In the genomic region with DNA sequence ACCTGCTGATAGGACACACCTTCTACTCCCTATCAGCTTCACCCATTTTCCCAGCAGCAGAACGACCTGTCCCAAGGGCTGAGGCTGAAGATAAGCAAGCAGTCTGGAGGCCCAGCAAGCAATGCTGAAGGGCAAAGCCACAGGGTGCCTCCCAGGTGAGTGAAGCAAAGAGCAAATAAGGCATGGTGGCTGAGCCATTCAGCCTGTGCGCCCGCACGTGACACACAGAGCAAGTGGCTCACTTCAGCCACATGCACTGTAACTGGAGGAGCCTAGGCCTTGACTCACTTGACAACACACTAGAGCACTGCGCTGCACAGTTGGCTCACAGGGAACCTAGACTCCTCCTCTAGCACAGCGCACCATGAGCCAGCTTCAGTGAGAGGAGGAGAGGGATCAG, we compare ENCODE assay signal across 11 mouse cellular contexts. TPM values are rescaled to one million over a fixed set of nuclear protein-coding genes. Genes with fewer than 3 reads are reported as not detected.
A peak's percentile ranks its signal among the peaks of the same experiment; 100 is the strongest.
DNase-seq lines count a peak whose midpoint lies in the region; ATAC-seq and TF ChIP-seq lines count a peak whose summit lies in the region.
"Had no signal": no experiment of that assay in that cellular context is flagged by ENCODE, and none has a peak within 500 bp of the region (broad histone marks: within the 10 kb centered on the region; RNA-seq: fewer than 3 reads in every experiment).

No protein-coding gene starts in this region.

- no peak overlapping the region for H3K27ac ChIP-seq in embryonic facial prominence, embryonic 11.5 days (replicated peaks; ENCODE audit: low read depth, low read length)
- H3K27ac ChIP-seq in embryonic facial prominence, embryonic 10.5 days (replicated peaks): no peak overlapping the region
- H3K27ac ChIP-seq in midbrain, embryonic 16.5 days (ENCODE audit: low read length): no peak overlapping the region
- H3K27ac ChIP-seq in midbrain, embryonic 14.5 days (replicated peaks; ENCODE audit: low read depth, low read length): no peak overlapping the region
- H3K27ac ChIP-seq in stomach, postnatal 0 days (replicated peaks): peak overlapping the region; percentile 50
- H3K27ac ChIP-seq in forebrain, embryonic 14.5 days (ENCODE audit: low read depth, low read length): no peak overlapping the region
- H3K27ac ChIP-seq: embryonic facial prominence, embryonic 15.5 days; limb, embryonic 15.5 days; neural tube, embryonic 13.5 days had no signal

- 78% methylated on average over 6 of the region's 6 CpGs for WGBS in embryonic facial prominence, embryonic 11.5 days
- WGBS in embryonic facial prominence, embryonic 10.5 days: 83% methylated on average over 6 of the region's 6 CpGs
- WGBS in midbrain, embryonic 16.5 days: 89% methylated on average over 6 of the region's 6 CpGs
- WGBS in midbrain, embryonic 14.5 days: 81% methylated on average over 6 of the region's 6 CpGs
- WGBS in lung, adult 2 months: 61% methylated on average over 6 of the region's 6 CpGs
- 38% methylated on average over 6 of the region's 6 CpGs for WGBS in stomach, postnatal 0 days
- 80% methylated on average over 6 of the region's 6 CpGs for WGBS in forebrain, embryonic 14.5 days

- intact Hi-C loops in left cerebral cortex, postnatal 10 days (cut with DNase I): no loop called here

- TF ChIP-seq CTCF in lung, adult 2 months (IDR thresholded peaks at IDR 0.05; ENCODE audit: insufficient read depth, low read length): no peak
- no peak for TF ChIP-seq CTCF in stomach, postnatal 0 days (IDR thresholded peaks at IDR 0.05; ENCODE audit: low read depth)

- H3K36me3 ChIP-seq in embryonic facial prominence, embryonic 11.5 days (replicated peaks; ENCODE audit: control insufficient read depth, insufficient read depth, low read depth, low read length): no peaks in the 10 kb centered on the region; the same call in none of the 2 replicates
- peaks cover 48% of the 10 kb centered on the region for H3K36me3 ChIP-seq in embryonic facial prominence, embryonic 10.5 days (replicated peaks)
- peaks cover 3% of the 10 kb centered on the region; the same call in 1 of the 2 replicates for H3K36me3 ChIP-seq in midbrain, embryonic 16.5 days (ENCODE audit: control insufficient read depth, insufficient read depth, low read length)
- peaks cover 27% of the 10 kb centered on the region for H3K36me3 ChIP-seq in midbrain, embryonic 14.5 days (ENCODE audit: control insufficient read depth, insufficient read depth, low read length)
- H3K36me3 ChIP-seq in stomach, postnatal 0 days (ENCODE audit: control insufficient read depth, insufficient read depth, low read length): peaks cover 8% of the 10 kb centered on the region; the same call in 1 of the 2 replicates
- peaks cover 12% of the 10 kb centered on the region; the same call in 1 of the 2 replicates for H3K36me3 ChIP-seq in forebrain, embryonic 14.5 days (ENCODE audit: control insufficient read depth, insufficient read depth, low read length)

- H3K27me3 ChIP-seq in embryonic facial prominence, embryonic 11.5 days (ENCODE audit: control insufficient read depth, insufficient read depth, low read length): no peaks in the 10 kb centered on the region
- H3K27me3 ChIP-seq in embryonic facial prominence, embryonic 10.5 days (replicated peaks; ENCODE audit: low read depth, poor library complexity, severe bottlenecking): no peaks in the 10 kb centered on the region
- H3K27me3 ChIP-seq in midbrain, embryonic 16.5 days (ENCODE audit: control insufficient read depth, insufficient read depth, low read depth, low read length): no peaks in the 10 kb centered on the region
- H3K27me3 ChIP-seq in midbrain, embryonic 14.5 days (ENCODE audit: control insufficient read depth, insufficient read depth, low read length): no peaks in the 10 kb centered on the region
- no peaks in the 10 kb centered on the region for H3K27me3 ChIP-seq in stomach, postnatal 0 days (ENCODE audit: control insufficient read depth, insufficient read depth, low read length)
- H3K27me3 ChIP-seq in forebrain, embryonic 14.5 days (replicated peaks; ENCODE audit: control insufficient read depth, insufficient read depth, low read length): no peaks in the 10 kb centered on the region
- H3K27me3 ChIP-seq: embryonic facial prominence, embryonic 15.5 days; limb, embryonic 15.5 days; neural tube, embryonic 13.5 days had no signal

- no peaks in the 10 kb centered on the region for H3K9me3 ChIP-seq in embryonic facial prominence, embryonic 11.5 days (replicated peaks; ENCODE audit: control insufficient read depth, low read length)
- no peaks in the 10 kb centered on the region for H3K9me3 ChIP-seq in embryonic facial prominence, embryonic 10.5 days
- H3K9me3 ChIP-seq in midbrain, embryonic 16.5 days (replicated peaks; ENCODE audit: control insufficient read depth, low read length, poor library complexity, severe bottlenecking): no peaks in the 10 kb centered on the region
- no peaks in the 10 kb centered on the region for H3K9me3 ChIP-seq in midbrain, embryonic 14.5 days (ENCODE audit: control insufficient read depth, low read length)
- H3K9me3 ChIP-seq in stomach, postnatal 0 days (ENCODE audit: control insufficient read depth, low read length): no peaks in the 10 kb centered on the region
- H3K9me3 ChIP-seq in forebrain, embryonic 14.5 days (replicated peaks; ENCODE audit: control insufficient read depth, low read length): no peaks in the 10 kb centered on the region
- H3K9me3 ChIP-seq: embryonic facial prominence, embryonic 15.5 days; limb, embryonic 15.5 days; neural tube, embryonic 13.5 days had no signal

- peak; percentile 24; the same call in 1 of the 2 replicates for TF ChIP-seq POLR2A in lung, adult 2 months (IDR thresholded peaks at IDR 0.05; ENCODE audit: borderline replicate concordance, extremely low read depth, low read depth, low read length)

- no peak for DNase-seq in embryonic facial prominence, embryonic 11.5 days (ENCODE audit: low spot score)
- DNase-seq in embryonic facial prominence, embryonic 10.5 days (ENCODE audit: low spot score): no peak
- DNase-seq in midbrain, embryonic 14.5 days: no peak
- peak; percentile 71 for DNase-seq in lung, adult 2 months
- DNase-seq in stomach, postnatal 0 days (ENCODE audit: low spot score): peak; percentile 92
- DNase-seq in forebrain, embryonic 14.5 days (ENCODE audit: low spot score): no peak
- DNase-seq in left cerebral cortex, postnatal 10 days (ENCODE audit: extremely low spot score in 1 of 2, low spot score in 2 of 2): no peak

- no peak overlapping the region for H3K9ac ChIP-seq in embryonic facial prominence, embryonic 11.5 days (replicated peaks; ENCODE audit: low read length)
- H3K9ac ChIP-seq in midbrain, embryonic 16.5 days (ENCODE audit: low read depth, low read length): no peak overlapping the region
- H3K9ac ChIP-seq in midbrain, embryonic 14.5 days (replicated peaks; ENCODE audit: low read length): no peak overlapping the region
- H3K9ac ChIP-seq in stomach, postnatal 0 days (ENCODE audit: low read length): no peak overlapping the region
- H3K9ac ChIP-seq in forebrain, embryonic 14.5 days (ENCODE audit: low read length): no peak overlapping the region
- H3K9ac ChIP-seq: embryonic facial prominence, embryonic 15.5 days; limb, embryonic 15.5 days; neural tube, embryonic 13.5 days had no signal

- no peaks in the 10 kb centered on the region for H3K4me1 ChIP-seq in embryonic facial prominence, embryonic 11.5 days (ENCODE audit: control insufficient read depth, insufficient read depth, low read length)
- peaks cover 26% of the 10 kb centered on the region for H3K4me1 ChIP-seq in embryonic facial prominence, embryonic 10.5 days
- H3K4me1 ChIP-seq in midbrain, embryonic 16.5 days (ENCODE audit: control insufficient read depth, insufficient read depth, low read length): peaks cover 9% of the 10 kb centered on the region
- peaks cover 2% of the 10 kb centered on the region; the same call in 1 of the 2 replicates for H3K4me1 ChIP-seq in midbrain, embryonic 14.5 days (ENCODE audit: control insufficient read depth, insufficient read depth, low read length)
- H3K4me1 ChIP-seq in lung, adult 2 months (ENCODE audit: control insufficient read depth, insufficient read depth, low read length): peaks cover 33% of the 10 kb centered on the region
- H3K4me1 ChIP-seq in stomach, postnatal 0 days (replicated peaks; ENCODE audit: control insufficient read depth, insufficient read depth): peaks cover 7% of the 10 kb centered on the region
- H3K4me1 ChIP-seq in forebrain, embryonic 14.5 days (ENCODE audit: control insufficient read depth, insufficient read depth, low read length): peaks cover 6% of the 10 kb centered on the region; the same call in 1 of the 2 replicates

- 0 out of 2 replicates have a peak, but pooled peaks have one; percentile 18 for ATAC-seq in embryonic facial prominence, embryonic 11.5 days (replicated peaks; ENCODE audit: insufficient number of reproducible peaks, low FRiP score, low TSS enrichment, low read depth)
- peak; percentile 39; the same call in 1 of the 2 replicates for ATAC-seq in midbrain, embryonic 16.5 days
- ATAC-seq in midbrain, embryonic 14.5 days (ENCODE audit: low FRiP score, low TSS enrichment): no peak
- ATAC-seq in stomach, postnatal 0 days (ENCODE audit: low FRiP score, low TSS enrichment): peak; percentile 98
- ATAC-seq in forebrain, embryonic 14.5 days: no peak

- no peak overlapping the region for H3K4me2 ChIP-seq in embryonic facial prominence, embryonic 11.5 days (ENCODE audit: low read depth, low read length)
- H3K4me2 ChIP-seq in midbrain, embryonic 16.5 days (ENCODE audit: low read length): no peak overlapping the region
- H3K4me2 ChIP-seq in midbrain, embryonic 14.5 days (ENCODE audit: low read length): no peak overlapping the region
- peak overlapping the region; percentile 9; the same call in 1 of the 2 replicates for H3K4me2 ChIP-seq in stomach, postnatal 0 days (replicated peaks; ENCODE audit: low read depth)
- no peak overlapping the region for H3K4me2 ChIP-seq in forebrain, embryonic 14.5 days (ENCODE audit: low read length)
- H3K4me2 ChIP-seq: embryonic facial prominence, embryonic 15.5 days; limb, embryonic 15.5 days; neural tube, embryonic 13.5 days had no signal

- H3K4me3 ChIP-seq in embryonic facial prominence, embryonic 11.5 days (ENCODE audit: low read depth, low read length): no peak overlapping the region
- H3K4me3 ChIP-seq in embryonic facial prominence, embryonic 10.5 days: no peak overlapping the region
- no peak overlapping the region for H3K4me3 ChIP-seq in midbrain, embryonic 16.5 days (ENCODE audit: low read depth, low read length)
- no peak overlapping the region for H3K4me3 ChIP-seq in midbrain, embryonic 14.5 days (replicated peaks; ENCODE audit: low read depth, low read length)
- no peak overlapping the region for H3K4me3 ChIP-seq in lung, adult 2 months (replicated peaks; ENCODE audit: extremely low read depth, low read depth, low read length)
- no peak overlapping the region for H3K4me3 ChIP-seq in stomach, postnatal 0 days (ENCODE audit: low read depth, low read length)
- H3K4me3 ChIP-seq in forebrain, embryonic 14.5 days (ENCODE audit: low read depth, low read length): no peak overlapping the region
- H3K4me3 ChIP-seq: embryonic facial prominence, embryonic 15.5 days; limb, embryonic 15.5 days; neural tube, embryonic 13.5 days had no signal

- TF ChIP-seq EP300 in stomach, postnatal 0 days (optimal IDR thresholded peaks at IDR 0.05): no peak

RNA-seq across cellular contexts. Expression of gene Pik3r1, which starts 14.4 kb away (rescaled TPM):
- polyA plus RNA-seq in embryonic facial prominence, embryonic 11.5 days (2014; fragmentation: Nextera tagmentation; extraction: Ambion mirVana): 17.0 and 20.6 TPM in 2 replicates
- polyA plus RNA-seq in embryonic facial prominence, embryonic 10.5 days (2016; fragmentation: Nextera tagmentation; extraction: Ambion mirVana): 14.7 and 18.9 TPM in 2 replicates
- polyA plus RNA-seq in midbrain, embryonic 16.5 days (2015; fragmentation: Nextera tagmentation; extraction: Ambion mirVana): 45.7 and 49.1 TPM in 2 replicates
- 60.2 and 63.3 TPM in 2 replicates for polyA plus RNA-seq in midbrain, embryonic 14.5 days (2014; fragmentation: Nextera tagmentation; extraction: Ambion mirVana)
- 15.6 and 25.9 TPM in 2 replicates for polyA plus RNA-seq in lung, adult 2 months (2012; rRNA removed)
- polyA plus RNA-seq in stomach, postnatal 0 days (2015; fragmentation: Nextera tagmentation; extraction: Ambion mirVana): 36.0 and 44.6 TPM in 2 replicates
- 26.8 and 41.6 TPM in 2 replicates for polyA plus RNA-seq in forebrain, embryonic 14.5 days (2014; fragmentation: Nextera tagmentation; extraction: Ambion mirVana)
- total RNA-seq in left cerebral cortex, postnatal 10 days (2021): 100 to 1,000 TPM; 142 to 147 TPM

Comparison
In these comparisons a context has a peak if more than half of its experiments do, and no peak if none do; other contexts are left out.
1. ATAC-seq: peak in embryonic facial prominence, embryonic 11.5 days (single experiment), midbrain, embryonic 16.5 days (single experiment) and stomach, postnatal 0 days (single experiment); none in midbrain, embryonic 14.5 days (single experiment) and forebrain, embryonic 14.5 days (single experiment).
2. DNase-seq: peak in lung, adult 2 months (single experiment) and stomach, postnatal 0 days (single experiment); none in embryonic facial prominence, embryonic 11.5 days (single experiment), embryonic facial prominence, embryonic 10.5 days (single experiment), midbrain, embryonic 14.5 days (single experiment), forebrain, embryonic 14.5 days (single experiment) and left cerebral cortex, postnatal 10 days (0 of 2).